ENCODE assay signal across 21 mouse cellular contexts in genomic region chr7:37496491-37496890, GRCm38 (mm10).
DNase-seq lines count a peak whose midpoint lies in the region; ATAC-seq and TF ChIP-seq lines count a peak whose summit lies in the region.
"Had no signal": no experiment of that assay in that cellular context is flagged by ENCODE, and none has a peak within 500 bp of the region (broad histone marks: within the 10 kb centered on the region; RNA-seq: fewer than 3 reads in every experiment).

No protein-coding gene starts in this region.

- no peak overlapping the region for H3K9ac ChIP-seq in kidney, embryonic 15.5 days
- H3K9ac ChIP-seq in lung, embryonic 14.5 days = no peak overlapping the region
- H3K9ac ChIP-seq in midbrain, postnatal 0 days (replicated peaks; ENCODE audit: low read length, poor library complexity, severe bottlenecking) = no peak overlapping the region
- no peak overlapping the region for H3K9ac ChIP-seq in stomach, embryonic 16.5 days (ENCODE audit: low read length)
- H3K9ac ChIP-seq: embryonic facial prominence, embryonic 12.5 days; forebrain, embryonic 15.5 days had no signal

- peak overlapping the region; percentile 73 for H3K27ac ChIP-seq in kidney, embryonic 15.5 days
- H3K27ac ChIP-seq in lung, embryonic 14.5 days (ENCODE audit: low read depth) = no peak overlapping the region; the same call in 1 of the 2 replicates
- H3K27ac ChIP-seq in midbrain, embryonic 10.5 days (replicated peaks) = peak overlapping the region; percentile 42; the same call in 1 of the 2 replicates
- no peak overlapping the region for H3K27ac ChIP-seq in midbrain, postnatal 0 days (ENCODE audit: low read depth, low read length)
- peak overlapping the region; percentile 67 for H3K27ac ChIP-seq in stomach, embryonic 16.5 days (ENCODE audit: low read length)
- H3K27ac ChIP-seq: embryonic facial prominence, embryonic 12.5 days; forebrain, embryonic 15.5 days; heart, embryonic 10.5 days had no signal

- H3K9me3 ChIP-seq in kidney, embryonic 15.5 days (replicated peaks) = no peaks in the 10 kb centered on the region
- H3K9me3 ChIP-seq in lung, embryonic 14.5 days (ENCODE audit: low read depth, low read length) = no peaks in the 10 kb centered on the region
- no peaks in the 10 kb centered on the region for H3K9me3 ChIP-seq in midbrain, embryonic 10.5 days (replicated peaks)
- H3K9me3 ChIP-seq in midbrain, postnatal 0 days (ENCODE audit: low read length) = no peaks in the 10 kb centered on the region
- H3K9me3 ChIP-seq in stomach, embryonic 16.5 days (replicated peaks; ENCODE audit: control insufficient read depth, low read length) = no peaks in the 10 kb centered on the region
- H3K9me3 ChIP-seq: embryonic facial prominence, embryonic 12.5 days; forebrain, embryonic 15.5 days; heart, embryonic 10.5 days had no signal

- H3K27me3 ChIP-seq in kidney, embryonic 15.5 days = no peaks in the 10 kb centered on the region
- no peaks in the 10 kb centered on the region for H3K27me3 ChIP-seq in lung, embryonic 14.5 days (ENCODE audit: insufficient read depth, low read length)
- H3K27me3 ChIP-seq in midbrain, embryonic 10.5 days (ENCODE audit: low read depth, poor library complexity, severe bottlenecking) = no peaks in the 10 kb centered on the region
- no peaks in the 10 kb centered on the region for H3K27me3 ChIP-seq in midbrain, postnatal 0 days (ENCODE audit: insufficient read depth, low read length)
- no peaks in the 10 kb centered on the region for H3K27me3 ChIP-seq in stomach, embryonic 16.5 days (ENCODE audit: control insufficient read depth, insufficient read depth, low read length)
- H3K27me3 ChIP-seq: CH12.LX; embryonic facial prominence, embryonic 12.5 days; forebrain, embryonic 15.5 days; Patski had no signal

- H3K4me2 ChIP-seq in kidney, embryonic 15.5 days = no peak overlapping the region
- H3K4me2 ChIP-seq in lung, embryonic 14.5 days = no peak overlapping the region
- H3K4me2 ChIP-seq in midbrain, postnatal 0 days (ENCODE audit: low read depth, low read length, poor library complexity, severe bottlenecking) = no peak overlapping the region
- no peak overlapping the region for H3K4me2 ChIP-seq in stomach, embryonic 16.5 days (ENCODE audit: low read depth, low read length)
- H3K4me2 ChIP-seq: embryonic facial prominence, embryonic 12.5 days; forebrain, embryonic 15.5 days had no signal

- no peaks in the 10 kb centered on the region for H3K36me3 ChIP-seq in kidney, embryonic 15.5 days
- no peaks in the 10 kb centered on the region for H3K36me3 ChIP-seq in lung, embryonic 14.5 days (ENCODE audit: insufficient read depth)
- H3K36me3 ChIP-seq in midbrain, embryonic 10.5 days = peaks cover 19% of the 10 kb centered on the region
- no peaks in the 10 kb centered on the region for H3K36me3 ChIP-seq in midbrain, postnatal 0 days (ENCODE audit: insufficient read depth, low read length)
- H3K36me3 ChIP-seq in stomach, embryonic 16.5 days (ENCODE audit: control insufficient read depth, insufficient read depth, low read length) = no peaks in the 10 kb centered on the region
- H3K36me3 ChIP-seq: embryonic facial prominence, embryonic 12.5 days; forebrain, embryonic 15.5 days; heart, embryonic 10.5 days had no signal

- 62% methylated on average over 9 of the region's 9 CpGs for WGBS in kidney, embryonic 15.5 days
- WGBS in lung, embryonic 14.5 days = 42% methylated on average over 9 of the region's 9 CpGs
- WGBS in midbrain, embryonic 10.5 days = 54% methylated on average over 9 of the region's 9 CpGs
- WGBS in midbrain, postnatal 0 days = 58% methylated on average over 9 of the region's 9 CpGs
- 42% methylated on average over 9 of the region's 9 CpGs for WGBS in stomach, embryonic 16.5 days

- no peak for TF ChIP-seq CTCF in lung, embryonic 14.5 days (IDR thresholded peaks at IDR 0.05; ENCODE audit: low read depth)
- TF ChIP-seq CTCF in midbrain, postnatal 0 days (IDR thresholded peaks at IDR 0.05) = no peak

- H3K4me3 ChIP-seq in kidney, embryonic 15.5 days (replicated peaks) = no peak overlapping the region
- no peak overlapping the region for H3K4me3 ChIP-seq in lung, embryonic 14.5 days (ENCODE audit: low read depth, low read length)
- H3K4me3 ChIP-seq in midbrain, embryonic 10.5 days = no peak overlapping the region
- H3K4me3 ChIP-seq in midbrain, postnatal 0 days (ENCODE audit: low read depth, low read length) = no peak overlapping the region
- no peak overlapping the region for H3K4me3 ChIP-seq in stomach, embryonic 16.5 days (replicated peaks; ENCODE audit: low read length)
- H3K4me3 ChIP-seq: embryonic facial prominence, embryonic 12.5 days; forebrain, embryonic 15.5 days; heart, embryonic 10.5 days had no signal

- H3K4me1 ChIP-seq in kidney, embryonic 15.5 days = peaks cover 2% of the 10 kb centered on the region; the same call in 1 of the 2 replicates
- no peaks in the 10 kb centered on the region for H3K4me1 ChIP-seq in lung, embryonic 14.5 days (ENCODE audit: insufficient read depth)
- peaks cover 27% of the 10 kb centered on the region for H3K4me1 ChIP-seq in midbrain, embryonic 10.5 days
- H3K4me1 ChIP-seq in midbrain, postnatal 0 days (ENCODE audit: insufficient read depth, low read length) = no peaks in the 10 kb centered on the region
- H3K4me1 ChIP-seq in stomach, embryonic 16.5 days (ENCODE audit: control insufficient read depth, insufficient read depth, low read length) = no peaks in the 10 kb centered on the region
- H3K4me1 ChIP-seq: forebrain, embryonic 15.5 days; heart, embryonic 10.5 days had no signal

- no peak for ATAC-seq in kidney, embryonic 15.5 days (replicated peaks; ENCODE audit: low FRiP score)
- no peak for ATAC-seq in lung, embryonic 14.5 days (ENCODE audit: insufficient read depth)
- ATAC-seq in midbrain, postnatal 0 days (ENCODE audit: low FRiP score) = no peak
- ATAC-seq in stomach, embryonic 16.5 days (ENCODE audit: insufficient read depth, low FRiP score) = peak; percentile 83
- ATAC-seq: activated CD4-positive, CD25-positive, alpha-beta regulatory T cell, adult 4 months; forebrain, embryonic 15.5 days; Patski had no signal

- no peak for DNase-seq in kidney, adult 8-10 months
- peak; percentile 42 for DNase-seq in lung, embryonic 14.5 days
- no peak for DNase-seq in lung, postnatal 14 days
- DNase-seq in midbrain, embryonic 10.5 days (ENCODE audit: low spot score) = peak; percentile 24
- no peak for DNase-seq in midbrain, postnatal 0 days (ENCODE audit: low spot score)
- no peak for DNase-seq in ovary, adult 18-20 months (ENCODE audit: low spot score)
- DNase-seq: adrenal gland, postnatal 14 days; cerebellum, adult 11-12 months; cerebellum, adult 9-10 months; cerebellum, postnatal 25 days; heart, adult 18-20 months; heart, postnatal 10 days; heart, postnatal 4 days had no signal

Comparison
In these comparisons a context has a peak if more than half of its experiments do, and no peak if none do; other contexts are left out.
1. H3K27ac ChIP-seq: peak in kidney, embryonic 15.5 days (single experiment), midbrain, embryonic 10.5 days (single experiment) and stomach, embryonic 16.5 days (single experiment); none in lung, embryonic 14.5 days (single experiment) and midbrain, postnatal 0 days (single experiment).
2. DNase-seq: peak in lung, embryonic 14.5 days (single experiment) and midbrain, embryonic 10.5 days (single experiment); none in kidney, adult 8-10 months (0 of 2), lung, postnatal 14 days (single experiment), midbrain, postnatal 0 days (single experiment) and ovary, adult 18-20 months (single experiment).